Mouse (Mus musculus): Measurements from ENCODE around the gene Dhrs3.

GRCm38 (mm10) chr4:144971048-144971447 is 78.4 kb downstream of the Dhrs3 start:
- no peak for TF ChIP-seq POLR2A (IDR thresholded peaks at IDR 0.05; ENCODE audit: low read depth, low read length)
- TF ChIP-seq CTCF (conservative IDR thresholded peaks at IDR 0.05; ENCODE audit: insufficient read depth, insufficient read length, low read depth, low read length), result no peak
